Mouse (Mus musculus): ENCODE measurements around the gene Thoc3.
A peak's percentile ranks its signal among the peaks of the same experiment; 100 is the strongest.
"Not testable (repeated sequence)": the region's sequence is repeated elsewhere in the genome, so short reads cannot be mapped to it uniquely, and the experiment has no call there.

Gene Thoc3

GRCm38 (mm10) chr13:54468098-54469011 is at the start of gene Thoc3:
TSS of gene Thoc3 (minus strand) at chr13:54468849.
- DNase-seq: peak; percentile 85

GRCm38 (mm10) chr13:54505920-54506319 is 37.3 kb upstream of the Thoc3 start:
- no peak for DNase-seq

- DNase-seq: no peak
These were observed 36.1 kb upstream of the Thoc3 start for GRCm38 (mm10) chr13:54504611-54505260.

GRCm38 (mm10) chr13:54503604-54504521 is 35.2 kb upstream of the Thoc3 start, which contains the start of gene Simc1:
TSS of gene Simc1 (plus strand) at chr13:54503779.
- peak; percentile 63 for DNase-seq

GRCm38 (mm10) chr13:54503278-54503603 is 34.6 kb upstream of the Thoc3 start:
- no peak for DNase-seq

- no peak for DNase-seq
These were observed 33.5 kb upstream of the Thoc3 start for GRCm38 (mm10) chr13:54501957-54502690.

- no peak for DNase-seq
These were observed 32.7 kb upstream of the Thoc3 start for GRCm38 (mm10) chr13:54501352-54501751.

- DNase-seq: not testable (repeated sequence)
These were observed 30.9 kb upstream of the Thoc3 start for GRCm38 (mm10) chr13:54499551-54499950.

GRCm38 (mm10) chr13:54491381-54491780 is 22.7 kb upstream of the Thoc3 start:
- DNase-seq: no peak

GRCm38 (mm10) chr13:54490411-54490810 is 21.8 kb upstream of the Thoc3 start:
- DNase-seq: no peak

- no peak for DNase-seq
These were observed 12.8 kb upstream of the Thoc3 start for GRCm38 (mm10) chr13:54481498-54481897.

GRCm38 (mm10) chr13:54479286-54479685 is 10.6 kb upstream of the Thoc3 start:
- no peak for DNase-seq

- DNase-seq: no peak
These were observed 7.1 kb upstream of the Thoc3 start for GRCm38 (mm10) chr13:54475702-54476101.

GRCm38 (mm10) chr13:54474996-54475395 is 6.3 kb upstream of the Thoc3 start:
- DNase-seq: no peak

- no peak for DNase-seq
These were observed 3.3 kb upstream of the Thoc3 start for GRCm38 (mm10) chr13:54471967-54472366.

GRCm38 (mm10) chr13:54469012-54469354 is 334 bp upstream of the Thoc3 start:
- DNase-seq: no peak

GRCm38 (mm10) chr13:54459282-54459681 is 9.4 kb downstream of the Thoc3 start:
- no peak for DNase-seq

GRCm38 (mm10) chr13:54457062-54457461 is 11.6 kb downstream of the Thoc3 start:
- DNase-seq: no peak

GRCm38 (mm10) chr13:54447496-54448224 is 21.0 kb downstream of the Thoc3 start:
- no peak for DNase-seq

GRCm38 (mm10) chr13:54446686-54447495 is 21.8 kb downstream of the Thoc3 start:
- DNase-seq: peak; percentile 88

GRCm38 (mm10) chr13:54443693-54444092 is 25.0 kb downstream of the Thoc3 start:
- DNase-seq: no peak

Data from cerebellum, adult 8-10 months (tissue).